9 mouse cellular contexts compared by ENCODE assay signal in genomic region chr1:119642367-119642766, GRCm38 (mm10). TPM values are rescaled to one million over a fixed set of nuclear protein-coding genes. Genes with fewer than 3 reads are reported as not detected.
DNase-seq lines count a peak whose midpoint lies in the region; ATAC-seq lines count a peak whose summit lies in the region.
"Had no signal": no experiment of that assay in that cellular context is flagged by ENCODE, and none has a peak within 500 bp of the region (broad histone marks: within the 10 kb centered on the region; RNA-seq: fewer than 3 reads in every experiment).

No protein-coding gene starts in this region.

- no peak overlapping the region for H3K9ac ChIP-seq in heart, embryonic 13.5 days
- H3K9ac ChIP-seq: embryonic facial prominence, embryonic 12.5 days had no signal

- 0 out of 2 replicates have a peak, but pooled peaks have one; percentile 34 for ATAC-seq in frontal cortex, adult (ENCODE audit: low TSS enrichment)
- ATAC-seq in heart, embryonic 13.5 days (ENCODE audit: extremely low read depth, insufficient number of reproducible peaks, low FRiP score, low TSS enrichment): no peak

- H3K36me3 ChIP-seq in heart, embryonic 13.5 days: no peaks in the 10 kb centered on the region
- H3K36me3 ChIP-seq: embryonic facial prominence, embryonic 12.5 days had no signal

- 33% methylated on average over 12 of the region's 12 CpGs for WGBS in heart, embryonic 13.5 days

- no peak overlapping the region for H3K4me3 ChIP-seq in heart, embryonic 13.5 days
- H3K4me3 ChIP-seq: embryonic facial prominence, embryonic 12.5 days had no signal

- DNase-seq in frontal cortex, adult 2 months (ENCODE audit: extremely low spot score in 1 of 2, low spot score in 1 of 2): no peak
- peak; percentile 19 for DNase-seq in cerebellum, adult 9-10 months
- DNase-seq in kidney, postnatal 36 days: peak; percentile 80 to 81
- DNase-seq in spleen, postnatal 36 days (ENCODE audit: low spot score in 2 of 2): no peak
- no peak for DNase-seq in right cerebral cortex, postnatal 10 days (ENCODE audit: low spot score in 2 of 2)
- DNase-seq in spleen, postnatal 10 days (ENCODE audit: low spot score in 2 of 2): no peak

- H3K27ac ChIP-seq in heart, embryonic 13.5 days (replicated peaks): no peak overlapping the region; the same call in 1 of the 2 replicates
- H3K27ac ChIP-seq: embryonic facial prominence, embryonic 12.5 days had no signal

- peak overlapping the region; percentile 22 for H3K4me2 ChIP-seq in heart, embryonic 13.5 days
- H3K4me2 ChIP-seq: embryonic facial prominence, embryonic 12.5 days had no signal

- H3K4me1 ChIP-seq in heart, embryonic 13.5 days: peaks cover 34% of the 10 kb centered on the region
- H3K4me1 ChIP-seq: embryonic facial prominence, embryonic 12.5 days had no signal

- no peaks in the 10 kb centered on the region for H3K27me3 ChIP-seq in heart, embryonic 13.5 days (replicated peaks)
- H3K27me3 ChIP-seq: embryonic facial prominence, embryonic 12.5 days had no signal

- H3K9me3 ChIP-seq in heart, embryonic 13.5 days: no peaks in the 10 kb centered on the region
- H3K9me3 ChIP-seq: embryonic facial prominence, embryonic 12.5 days had no signal

RNA-seq across cellular contexts. Expression of gene Epb41l5, which starts 6.4 kb away (rescaled TPM):
- polyA plus RNA-seq in frontal cortex, adult 2 months (2012; rRNA removed): 6.1 TPM in 2 replicates
- 14.7 and 16.4 TPM in 2 replicates for polyA plus RNA-seq in heart, embryonic 13.5 days (2015; fragmentation: Nextera tagmentation; extraction: Ambion mirVana)

Comparison
In these comparisons a context has a peak if more than half of its experiments do, and no peak if none do; other contexts are left out.
1. DNase-seq: peak in cerebellum, adult 9-10 months (single experiment) and kidney, postnatal 36 days (2 of 2); none in frontal cortex, adult 2 months (0 of 2), spleen, postnatal 36 days (0 of 2), right cerebral cortex, postnatal 10 days (0 of 2) and spleen, postnatal 10 days (0 of 2).